Mouse (Mus musculus): ENCODE measurements around the gene Esrra.

DNA sequence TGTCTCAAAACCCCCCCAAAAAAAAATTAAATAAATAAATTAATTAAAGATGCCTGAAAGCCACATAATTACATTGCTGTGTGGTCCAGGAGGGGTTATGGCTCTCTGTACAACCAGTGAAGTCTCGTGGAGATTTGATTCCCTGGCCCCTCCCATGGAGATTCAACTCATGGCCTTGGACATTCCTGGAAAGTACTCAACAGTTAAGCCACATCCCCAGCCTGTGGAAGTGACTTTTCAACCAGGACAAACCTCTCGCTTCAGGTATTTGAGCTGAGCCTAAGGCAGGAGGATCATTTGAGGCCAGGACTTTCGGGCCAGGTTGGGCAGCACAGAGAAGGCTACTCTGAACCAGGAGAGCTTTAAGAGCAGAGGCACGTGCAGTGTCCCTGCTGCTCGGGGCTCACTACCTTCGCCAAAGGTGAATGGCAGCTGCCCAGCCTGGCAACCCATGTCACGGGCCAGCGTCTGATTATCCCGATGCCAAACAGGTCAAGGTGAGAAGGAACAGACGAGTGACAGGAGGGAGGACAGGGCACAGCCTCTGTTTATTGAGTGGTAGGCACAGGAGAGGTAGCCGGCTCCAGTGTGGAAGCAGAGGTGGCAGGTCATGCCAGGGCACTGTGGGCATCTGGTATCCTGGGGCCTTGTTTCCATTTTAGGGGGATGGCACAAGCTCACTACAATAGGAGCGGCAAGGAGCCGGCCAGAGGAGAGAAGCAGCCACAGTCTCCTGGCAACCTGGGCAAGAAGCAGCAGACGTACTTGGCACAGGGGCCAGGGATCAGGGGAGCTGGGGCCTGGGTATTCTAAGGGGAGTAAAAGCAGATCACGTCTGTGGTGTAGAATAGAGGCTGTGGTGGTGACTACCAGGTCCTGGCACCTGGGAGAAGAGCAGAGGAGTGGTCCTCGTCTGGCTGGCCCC is 16.2 kb upstream of the Esrra start:
- TF ChIP-seq CTCF (conservative IDR thresholded peaks at IDR 0.05; ENCODE audit: low read length) (no peak), POU5F1 (IDR thresholded peaks at IDR 0.05; ENCODE audit: borderline replicate concordance, low read length) (no peak), NANOG (IDR thresholded peaks at IDR 0.05; ENCODE audit: borderline replicate concordance, low read length) (no peak)
